Mouse (Mus musculus): ENCODE measurements around the gene Slc41a2. TPM values are rescaled to one million over a fixed set of nuclear protein-coding genes. Genes with fewer than 3 reads are reported as not detected.

Gene Slc41a2
- polyA plus RNA-seq, 1 experiment from 2014 or later, result 0.81 TPM

DNA sequence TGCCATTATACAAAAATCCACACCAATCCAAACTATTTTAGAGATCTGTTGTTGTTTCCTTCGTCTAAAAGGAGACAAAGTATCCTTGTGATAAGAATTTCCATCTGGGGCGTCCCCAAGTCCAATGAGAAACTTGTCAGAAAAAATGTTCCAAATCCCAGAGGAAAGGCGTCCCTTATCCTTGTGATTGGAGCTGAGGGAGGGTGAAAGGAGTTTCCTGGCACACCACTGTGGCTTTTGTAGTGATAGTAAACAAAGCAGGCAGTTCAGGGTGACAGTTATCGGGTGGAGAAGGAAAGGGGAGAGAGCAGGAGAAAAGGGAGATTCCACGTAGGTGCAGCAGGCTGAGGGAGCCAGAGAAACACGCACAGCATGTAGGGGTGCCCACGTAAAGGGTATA is 9.8 kb upstream of the Slc41a2 start:
- no peak for DNase-seq (ENCODE audit: low spot score)
- Histone ChIP-seq H3K36me3 (replicated peaks; ENCODE audit: control insufficient read depth, insufficient read depth, low read depth, low read length) (no peaks in the 10 kb centered on the region), H3K27me3 (ENCODE audit: control insufficient read depth, insufficient read depth, low read length) (no peaks in the 10 kb centered on the region), H3K9me3 (replicated peaks; ENCODE audit: control insufficient read depth, low read length) (no peaks in the 10 kb centered on the region), H3K4me3 (ENCODE audit: low read depth, low read length) (no peak overlapping the region), H3K4me2 (ENCODE audit: low read depth, low read length) (no peak overlapping the region), H3K9ac (replicated peaks; ENCODE audit: low read length) (no peak overlapping the region), H3K27ac (replicated peaks; ENCODE audit: low read depth, low read length) (no peak overlapping the region), H3K4me1 (ENCODE audit: control insufficient read depth, insufficient read depth, low read length) (no peaks in the 10 kb centered on the region)
- ATAC-seq (replicated peaks; ENCODE audit: insufficient number of reproducible peaks, low FRiP score, low TSS enrichment, low read depth), result no peak
- WGBS, result 25% methylated on average over 7 of the region's 7 CpGs

DNA sequence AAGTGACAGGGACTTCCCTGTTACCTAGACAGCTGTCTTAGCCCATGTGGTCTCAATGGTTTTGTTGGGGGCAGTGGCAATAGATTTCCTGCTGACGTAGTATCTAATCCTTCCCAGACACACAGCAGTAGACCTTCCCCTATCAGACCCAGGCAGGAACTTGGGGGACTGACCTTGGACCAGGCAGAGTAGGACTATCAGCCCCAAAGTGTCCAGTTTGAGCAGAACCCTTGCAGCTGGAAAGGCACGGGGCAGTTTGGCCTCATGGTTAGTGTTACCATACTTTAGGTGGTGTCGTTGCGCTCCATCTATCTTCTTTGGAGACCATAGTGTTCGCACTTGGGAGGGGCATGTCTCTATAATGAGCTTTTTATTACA is 8.7 kb upstream of the Slc41a2 start:
- Histone ChIP-seq H3K4me1 (ENCODE audit: control insufficient read depth, insufficient read depth, low read length) (no peaks in the 10 kb centered on the region), H3K4me2 (ENCODE audit: low read depth, low read length) (no peak overlapping the region), H3K27me3 (ENCODE audit: control insufficient read depth, insufficient read depth, low read length) (no peaks in the 10 kb centered on the region), H3K9me3 (replicated peaks; ENCODE audit: control insufficient read depth, low read length) (no peaks in the 10 kb centered on the region), H3K36me3 (replicated peaks; ENCODE audit: control insufficient read depth, insufficient read depth, low read depth, low read length) (no peaks in the 10 kb centered on the region), H3K27ac (replicated peaks; ENCODE audit: low read depth, low read length) (no peak overlapping the region), H3K9ac (replicated peaks; ENCODE audit: low read length) (no peak overlapping the region), H3K4me3 (ENCODE audit: low read depth, low read length) (no peak overlapping the region)
- WGBS, result 80% methylated on average over 5 of the region's 5 CpGs
- no peak for DNase-seq (ENCODE audit: low spot score)
- no peak for ATAC-seq (replicated peaks; ENCODE audit: insufficient number of reproducible peaks, low FRiP score, low TSS enrichment, low read depth)

DNA sequence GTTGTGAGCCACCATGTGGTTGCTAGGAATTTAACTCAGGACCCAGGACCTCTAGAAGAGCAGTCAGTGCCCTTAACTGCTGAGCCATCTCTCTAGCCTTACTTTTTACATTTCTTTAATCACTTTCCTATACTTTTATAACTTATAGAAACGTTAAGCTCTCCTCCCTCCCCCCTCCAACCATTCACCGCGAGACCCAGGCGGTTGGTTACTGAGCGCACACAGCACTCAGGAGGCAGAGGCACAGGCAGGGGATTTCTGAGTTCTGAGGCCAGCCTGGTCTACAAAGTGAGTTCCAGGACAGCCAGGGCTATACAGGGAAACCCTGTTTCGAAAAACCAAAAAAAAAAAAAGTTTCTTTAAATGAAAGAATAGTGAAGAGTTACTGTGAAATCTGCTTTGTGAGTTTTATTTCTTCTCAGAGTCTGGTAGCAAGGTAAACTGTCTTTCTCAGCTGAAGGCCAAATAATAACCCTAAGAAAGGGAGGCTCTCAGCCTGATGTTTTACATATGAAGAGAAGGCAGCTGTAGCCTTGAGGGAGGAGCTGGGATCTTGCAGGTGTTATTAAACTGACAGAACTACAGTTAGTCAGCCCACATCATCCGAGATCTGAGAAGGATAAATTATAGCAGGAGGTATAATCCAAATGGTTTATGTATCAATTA is 8.1 kb upstream of the Slc41a2 start:
- H3K9ac ChIP-seq (replicated peaks; ENCODE audit: low read length), result no peak overlapping the region
- ATAC-seq (replicated peaks; ENCODE audit: insufficient number of reproducible peaks, low FRiP score, low TSS enrichment, low read depth), result no peak
- WGBS, result 42% methylated on average over 7 of the region's 7 CpGs

DNA sequence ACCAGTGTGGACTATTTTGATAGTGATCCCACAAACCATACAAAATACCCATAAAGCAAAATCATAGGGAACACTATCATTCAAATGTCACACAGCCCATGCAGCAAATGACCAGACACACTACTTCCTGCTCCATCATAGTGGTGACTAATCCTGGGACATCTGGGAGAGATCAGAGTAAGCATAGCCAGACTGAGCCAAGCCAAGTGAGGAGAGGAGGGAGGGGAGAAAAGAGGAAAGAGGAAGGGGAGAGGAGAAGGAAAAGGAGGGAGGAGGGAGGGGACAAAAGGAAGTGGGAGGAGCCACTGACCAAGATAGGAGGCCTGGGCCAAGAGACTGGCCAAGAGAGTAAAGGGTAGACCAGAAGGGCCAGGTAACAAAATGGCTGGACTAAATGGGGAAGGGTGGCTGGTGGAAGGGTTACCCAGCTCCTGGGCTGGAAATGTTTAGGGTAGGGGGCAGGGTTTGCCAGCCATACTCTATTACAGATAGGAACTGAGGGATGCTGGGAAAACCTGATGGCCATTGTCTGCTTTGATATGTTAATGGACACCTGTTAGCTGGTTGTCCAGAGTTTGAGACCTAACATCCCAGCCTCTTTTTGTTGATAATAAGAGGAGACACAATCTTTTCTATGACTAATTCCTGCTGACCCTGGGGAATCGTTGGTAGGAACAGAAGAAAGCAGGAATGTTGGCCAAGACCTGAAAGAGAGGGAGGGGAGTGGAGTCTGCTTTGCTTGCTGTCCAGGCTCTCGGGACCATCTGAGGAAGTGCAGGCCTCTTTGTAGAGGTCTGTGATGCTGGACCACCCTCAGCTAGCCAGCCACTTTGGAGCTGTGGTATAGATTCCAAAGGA is 6.4 kb upstream of the Slc41a2 start:
- Histone ChIP-seq H3K27me3 (ENCODE audit: control insufficient read depth, insufficient read depth, low read length) (no peaks in the 10 kb centered on the region), H3K4me1 (ENCODE audit: control insufficient read depth, insufficient read depth, low read length) (no peaks in the 10 kb centered on the region), H3K4me3 (ENCODE audit: low read depth, low read length) (no peak overlapping the region), H3K9me3 (replicated peaks; ENCODE audit: control insufficient read depth, low read length) (no peaks in the 10 kb centered on the region), H3K36me3 (replicated peaks; ENCODE audit: control insufficient read depth, insufficient read depth, low read depth, low read length) (no peaks in the 10 kb centered on the region), H3K4me2 (ENCODE audit: low read depth, low read length) (no peak overlapping the region), H3K9ac (replicated peaks; ENCODE audit: low read length) (no peak overlapping the region), H3K27ac (replicated peaks; ENCODE audit: low read depth, low read length) (no peak overlapping the region)
- ATAC-seq (replicated peaks; ENCODE audit: insufficient number of reproducible peaks, low FRiP score, low TSS enrichment, low read depth) (no peak), DNase-seq (ENCODE audit: low spot score) (no peak)
- WGBS, result 67% methylated on average over 2 of the region's 2 CpGs

More for the DNA sequence above, 8.1 kb upstream of the Slc41a2 start:
- no peak overlapping the region for H3K4me3 ChIP-seq (ENCODE audit: low read depth, low read length)
- H3K4me2 ChIP-seq (ENCODE audit: low read depth, low read length), result no peak overlapping the region
- no peaks in the 10 kb centered on the region for H3K4me1 ChIP-seq (ENCODE audit: control insufficient read depth, insufficient read depth, low read length)
- H3K9me3 ChIP-seq (replicated peaks; ENCODE audit: control insufficient read depth, low read length), result no peaks in the 10 kb centered on the region
- H3K36me3 ChIP-seq (replicated peaks; ENCODE audit: control insufficient read depth, insufficient read depth, low read depth, low read length), result no peaks in the 10 kb centered on the region
- H3K27me3 ChIP-seq (ENCODE audit: control insufficient read depth, insufficient read depth, low read length), result no peaks in the 10 kb centered on the region
- DNase-seq (ENCODE audit: low spot score), result no peak
- no peak overlapping the region for H3K27ac ChIP-seq (replicated peaks; ENCODE audit: low read depth, low read length)

DNA sequence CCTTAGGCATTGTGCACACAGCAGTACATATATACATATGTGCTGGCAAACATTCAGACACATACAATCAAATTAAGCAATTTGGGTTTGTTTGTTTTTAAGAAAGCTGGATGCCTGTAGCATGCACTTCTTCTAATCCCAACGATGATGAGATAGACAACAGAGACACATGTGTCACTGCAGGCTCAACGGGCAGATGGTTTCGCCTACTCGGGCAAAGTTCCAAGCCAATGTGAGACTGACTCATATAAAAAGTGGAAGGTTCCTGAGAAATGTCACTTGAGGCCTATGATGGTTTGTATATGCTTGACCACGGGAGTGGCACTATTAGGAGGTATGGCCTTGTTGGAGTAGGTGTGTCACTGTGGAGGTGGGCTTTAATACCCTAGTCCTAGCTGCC is 5.5 kb upstream of the Slc41a2 start:
- H3K4me2 ChIP-seq (ENCODE audit: low read depth, low read length), result no peak overlapping the region
- no peaks in the 10 kb centered on the region for H3K36me3 ChIP-seq (replicated peaks; ENCODE audit: control insufficient read depth, insufficient read depth, low read depth, low read length)
- no peaks in the 10 kb centered on the region for H3K27me3 ChIP-seq (ENCODE audit: control insufficient read depth, insufficient read depth, low read length)
- H3K27ac ChIP-seq (replicated peaks; ENCODE audit: low read depth, low read length), result no peak overlapping the region
- ATAC-seq (replicated peaks; ENCODE audit: insufficient number of reproducible peaks, low FRiP score, low TSS enrichment, low read depth), result no peak
- no peak overlapping the region for H3K4me3 ChIP-seq (ENCODE audit: low read depth, low read length)
- DNase-seq (ENCODE audit: low spot score), result no peak
- H3K9ac ChIP-seq (replicated peaks; ENCODE audit: low read length), result no peak overlapping the region
- H3K4me1 ChIP-seq (ENCODE audit: control insufficient read depth, insufficient read depth, low read length), result no peaks in the 10 kb centered on the region
- H3K9me3 ChIP-seq (replicated peaks; ENCODE audit: control insufficient read depth, low read length), result no peaks in the 10 kb centered on the region
- whole genome bisulfite sequencing, result 83% methylated on average over 5 of the region's 5 CpGs

DNA sequence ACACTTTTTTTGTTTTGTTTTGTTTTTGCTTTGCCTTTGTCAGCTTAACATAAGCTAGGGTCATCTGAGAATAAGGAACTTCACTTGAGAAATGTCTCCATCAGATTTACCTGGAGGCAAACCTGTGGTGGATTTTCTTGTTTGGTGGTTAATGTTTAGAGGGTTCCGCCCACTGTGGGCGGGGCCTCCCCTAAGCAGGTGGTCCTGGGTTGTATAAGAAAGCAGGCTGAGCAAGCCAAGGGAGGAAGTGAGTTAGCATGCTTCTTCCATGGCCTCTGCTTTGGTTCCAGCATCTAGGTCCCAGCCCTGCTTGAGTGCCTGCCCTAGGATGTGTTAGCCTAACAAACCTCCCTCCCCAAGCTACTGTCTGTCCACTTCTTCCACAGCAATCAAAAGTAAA is 3.5 kb upstream of the Slc41a2 start:
- ATAC-seq (replicated peaks; ENCODE audit: insufficient number of reproducible peaks, low FRiP score, low TSS enrichment, low read depth), result no peak
- H3K4me3 ChIP-seq (ENCODE audit: low read depth, low read length), result no peak overlapping the region

DNA sequence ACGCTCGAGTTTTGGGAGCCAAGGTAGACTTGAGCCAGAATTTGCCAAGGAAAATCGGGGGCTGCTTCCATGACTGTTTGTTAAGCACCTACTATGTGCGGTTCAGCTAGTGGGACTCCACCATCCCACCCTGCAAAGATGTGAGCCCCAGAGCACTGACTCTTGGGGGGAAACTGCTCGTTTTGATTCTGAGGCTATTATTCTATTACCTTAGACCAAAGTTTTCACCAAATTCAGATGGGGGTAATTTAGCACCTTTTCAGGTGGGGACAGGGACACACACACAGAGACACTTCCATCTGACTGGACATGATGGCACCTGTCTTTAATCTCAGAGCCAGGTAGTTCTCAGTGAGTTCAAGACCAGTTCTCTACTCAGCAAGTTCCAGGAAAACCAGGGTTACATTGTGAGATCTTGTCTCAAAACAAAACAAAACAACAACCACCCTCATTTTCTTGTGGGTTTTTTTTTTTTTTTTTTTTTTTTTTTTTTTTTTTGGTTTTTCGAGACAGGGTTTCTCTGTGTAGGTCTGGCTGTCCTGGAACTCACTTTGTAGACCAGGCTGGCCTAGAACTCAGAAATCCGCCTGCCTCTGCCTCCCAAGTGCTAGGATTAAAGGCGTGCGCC is 403 bp upstream of the Slc41a2 start:
- no peak for ATAC-seq (replicated peaks; ENCODE audit: insufficient number of reproducible peaks, low FRiP score, low TSS enrichment, low read depth)
- H3K9ac ChIP-seq (replicated peaks; ENCODE audit: low read length), result no peak overlapping the region; the same call in 1 of the 2 replicates
- H3K27ac ChIP-seq (replicated peaks; ENCODE audit: low read depth, low read length), result no peak overlapping the region
- peak overlapping the region; percentile 98 for H3K4me2 ChIP-seq (ENCODE audit: low read depth, low read length)
- no peak for DNase-seq (ENCODE audit: low spot score)
- 47% methylated on average over 8 of the region's 9 CpGs for WGBS
- H3K27me3 ChIP-seq (ENCODE audit: control insufficient read depth, insufficient read depth, low read length), result peaks cover 24% of the 10 kb centered on the region
- no peaks in the 10 kb centered on the region for H3K36me3 ChIP-seq (replicated peaks; ENCODE audit: control insufficient read depth, insufficient read depth, low read depth, low read length)
- no peaks in the 10 kb centered on the region for H3K9me3 ChIP-seq (replicated peaks; ENCODE audit: control insufficient read depth, low read length)
- no peaks in the 10 kb centered on the region for H3K4me1 ChIP-seq (ENCODE audit: control insufficient read depth, insufficient read depth, low read length)
- H3K4me3 ChIP-seq (ENCODE audit: low read depth, low read length), result peak overlapping the region; percentile 60

More for the DNA sequence above, 3.5 kb upstream of the Slc41a2 start:
- H3K4me2 ChIP-seq (ENCODE audit: low read depth, low read length), result no peak overlapping the region
- no peaks in the 10 kb centered on the region for H3K9me3 ChIP-seq (replicated peaks; ENCODE audit: control insufficient read depth, low read length)
- WGBS, result 37% methylated on average over 2 of the region's 2 CpGs
- no peak overlapping the region for H3K9ac ChIP-seq (replicated peaks; ENCODE audit: low read length)
- no peaks in the 10 kb centered on the region for H3K36me3 ChIP-seq (replicated peaks; ENCODE audit: control insufficient read depth, insufficient read depth, low read depth, low read length)
- H3K27me3 ChIP-seq (ENCODE audit: control insufficient read depth, insufficient read depth, low read length), result peaks cover 18% of the 10 kb centered on the region
- DNase-seq (ENCODE audit: low spot score), result no peak
- no peak overlapping the region for H3K27ac ChIP-seq (replicated peaks; ENCODE audit: low read depth, low read length)
- no peaks in the 10 kb centered on the region for H3K4me1 ChIP-seq (ENCODE audit: control insufficient read depth, insufficient read depth, low read length)

DNA sequence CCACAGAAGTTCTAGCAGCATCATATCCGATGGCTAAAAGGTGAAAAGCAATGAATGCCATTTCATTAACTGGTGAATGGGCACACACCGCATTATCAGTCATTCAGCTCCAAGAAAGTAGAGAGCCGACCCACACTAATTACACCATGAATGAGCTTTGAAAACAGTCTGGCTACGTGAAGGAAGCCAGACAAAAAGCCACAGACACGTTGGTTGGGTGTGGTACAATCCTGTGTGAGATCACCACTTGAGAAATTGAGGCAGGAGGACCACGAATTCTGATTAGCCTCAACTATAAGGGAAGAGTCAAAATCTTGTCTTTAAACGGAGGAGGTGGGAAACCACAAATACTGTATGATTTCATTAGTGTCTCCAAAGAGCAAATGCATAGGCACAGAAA is 1.3 kb downstream of the Slc41a2 start:
- no peak overlapping the region for H3K4me2 ChIP-seq (ENCODE audit: low read depth, low read length)
- no peak overlapping the region for H3K9ac ChIP-seq (replicated peaks; ENCODE audit: low read length)
- DNase-seq (ENCODE audit: low spot score) (no peak), ATAC-seq (replicated peaks; ENCODE audit: insufficient number of reproducible peaks, low FRiP score, low TSS enrichment, low read depth) (no peak)
- no peaks in the 10 kb centered on the region for H3K4me1 ChIP-seq (ENCODE audit: control insufficient read depth, insufficient read depth, low read length)
- no peak overlapping the region for H3K27ac ChIP-seq (replicated peaks; ENCODE audit: low read depth, low read length)
- H3K4me3 ChIP-seq (ENCODE audit: low read depth, low read length), result no peak overlapping the region
- no peaks in the 10 kb centered on the region for H3K9me3 ChIP-seq (replicated peaks; ENCODE audit: control insufficient read depth, low read length)
- H3K36me3 ChIP-seq (replicated peaks; ENCODE audit: control insufficient read depth, insufficient read depth, low read depth, low read length), result no peaks in the 10 kb centered on the region
- peaks cover 24% of the 10 kb centered on the region for H3K27me3 ChIP-seq (ENCODE audit: control insufficient read depth, insufficient read depth, low read length)
- WGBS, result 31% methylated on average over 7 of the region's 7 CpGs
